Mouse (Mus musculus) natural killer cell, adult 2 months (primary cell): ENCODE results near the gene Satb1.

Experiments
- DNase-seq, 2 experiments: peaks; one replicate each; pipeline ENCODE4 v3.0.0; 2022; ENCODE audit warnings: low spot score in 2 of 2

Gene Satb1

GRCm38 (mm10) chr17:51832900-51833577 is at the start of gene Satb1:
Gene Satb1 (minus strand): TSS chr17:51833290.
- peak; percentile 71 to 89 for DNase-seq

DNA sequence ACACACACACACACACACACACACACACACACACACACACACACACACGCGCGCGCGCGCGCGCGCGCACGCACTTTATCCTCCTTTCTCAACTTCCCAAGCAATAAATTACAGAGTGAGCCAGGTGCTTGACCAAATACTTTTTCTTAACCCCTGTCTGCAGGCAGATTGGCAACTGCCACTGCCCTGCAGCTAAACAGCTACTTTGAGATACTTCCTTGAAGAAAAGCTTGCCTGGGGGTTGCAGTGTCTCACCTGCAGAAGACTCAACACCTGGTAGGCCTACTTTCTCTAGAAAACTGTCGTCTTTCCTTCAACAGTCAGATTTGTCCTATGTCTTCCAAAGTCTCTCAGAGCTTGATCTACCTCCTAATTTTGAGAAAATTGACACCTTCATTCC is 49.5 kb upstream of the Satb1 start:
- DNase-seq = no peak

DNA sequence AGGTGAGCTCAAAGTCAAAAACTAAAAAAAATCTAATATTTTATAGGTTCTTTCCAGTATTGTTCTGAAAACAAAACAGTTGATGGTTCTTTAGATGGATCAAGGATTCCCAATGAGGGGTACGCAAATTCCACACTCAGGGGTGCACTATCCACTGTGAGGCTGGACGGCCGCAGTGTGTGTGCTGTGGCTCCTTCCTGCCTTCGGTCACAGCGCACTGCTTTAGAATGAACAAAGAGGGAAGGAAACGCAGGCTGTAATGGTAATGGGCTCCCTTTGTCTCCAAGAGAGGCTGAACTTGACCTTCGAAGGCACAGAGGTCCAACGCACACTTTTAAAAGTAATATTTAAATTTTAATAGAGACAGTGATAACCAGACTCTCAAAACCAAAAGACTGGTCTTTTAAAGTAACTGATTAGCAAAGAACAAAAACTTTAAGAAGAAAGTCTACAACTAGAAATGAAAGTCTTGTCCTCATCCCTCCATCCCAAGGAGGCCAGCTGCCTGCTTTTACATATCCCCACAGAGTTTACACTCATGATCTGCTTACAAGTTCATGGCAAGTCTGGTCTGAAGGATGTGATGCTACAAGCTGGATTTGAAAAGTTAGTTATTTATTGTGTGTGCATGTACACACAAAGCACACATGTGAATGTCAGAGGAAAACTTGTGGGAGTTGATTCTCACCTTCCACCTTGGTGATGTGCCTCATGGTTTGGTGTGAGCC is 48.0 kb upstream of the Satb1 start:
- DNase-seq = no peak

- no peak for DNase-seq
Measured at GRCm38 (mm10) chr17:51880221-51880620, 47.1 kb upstream of the Satb1 start.

DNA sequence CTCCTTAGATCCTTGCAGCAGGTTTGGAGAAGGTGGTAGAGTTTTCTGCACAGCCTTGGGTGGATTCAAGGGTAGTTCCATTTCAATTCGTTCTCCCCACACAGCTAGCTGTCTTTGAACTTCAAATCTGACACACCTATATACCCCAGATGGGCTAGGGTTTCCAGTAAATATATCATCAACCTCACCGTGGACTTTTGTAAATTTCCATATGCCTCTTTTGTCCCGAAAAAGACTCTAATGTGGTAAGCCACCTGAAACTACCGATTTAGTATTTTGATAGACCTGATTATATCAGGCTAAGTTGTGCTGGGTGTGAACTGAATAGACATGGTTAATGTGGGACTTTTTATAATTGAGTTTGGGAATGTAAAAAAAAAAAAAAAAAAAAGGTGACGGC is 46.6 kb upstream of the Satb1 start:
- no peak for DNase-seq

GRCm38 (mm10) chr17:51879171-51879570 is 46.1 kb upstream of the Satb1 start:
- DNase-seq = peak; percentile 35 to 44

- peak; percentile 72 to 78 for DNase-seq
Measured at GRCm38 (mm10) chr17:51876471-51876870, 43.4 kb upstream of the Satb1 start.

DNA sequence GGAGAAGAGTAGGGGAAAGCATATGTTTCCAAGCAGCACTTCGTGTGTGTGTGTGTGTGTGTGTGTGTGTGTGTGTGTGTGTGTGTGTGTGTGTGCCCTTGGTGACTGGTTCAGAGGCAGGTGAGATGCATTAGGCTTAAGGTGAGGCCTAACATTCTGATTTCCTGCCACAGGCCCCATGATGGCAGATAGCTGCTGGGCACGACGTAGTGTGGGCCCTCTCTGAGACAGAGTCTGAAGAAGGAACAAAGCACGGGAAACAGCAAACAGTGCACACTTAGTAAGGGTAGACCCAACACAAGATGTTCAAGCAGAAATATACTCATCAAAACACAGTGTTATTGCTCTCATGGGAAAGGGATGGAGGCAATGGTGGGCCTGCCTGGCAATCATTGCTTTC is 24.5 kb upstream of the Satb1 start:
- DNase-seq = no peak

- no peak for DNase-seq
Measured at GRCm38 (mm10) chr17:51856332-51856731, 23.2 kb upstream of the Satb1 start.

GRCm38 (mm10) chr17:51855261-51855660 is 22.2 kb upstream of the Satb1 start:
- no peak for DNase-seq

- no peak for DNase-seq
Measured at GRCm38 (mm10) chr17:51853952-51854351, 20.9 kb upstream of the Satb1 start.

GRCm38 (mm10) chr17:51840596-51840995 is 7.5 kb upstream of the Satb1 start:
- DNase-seq = no peak

GRCm38 (mm10) chr17:51839484-51839883 is 6.4 kb upstream of the Satb1 start:
- DNase-seq = no peak

DNA sequence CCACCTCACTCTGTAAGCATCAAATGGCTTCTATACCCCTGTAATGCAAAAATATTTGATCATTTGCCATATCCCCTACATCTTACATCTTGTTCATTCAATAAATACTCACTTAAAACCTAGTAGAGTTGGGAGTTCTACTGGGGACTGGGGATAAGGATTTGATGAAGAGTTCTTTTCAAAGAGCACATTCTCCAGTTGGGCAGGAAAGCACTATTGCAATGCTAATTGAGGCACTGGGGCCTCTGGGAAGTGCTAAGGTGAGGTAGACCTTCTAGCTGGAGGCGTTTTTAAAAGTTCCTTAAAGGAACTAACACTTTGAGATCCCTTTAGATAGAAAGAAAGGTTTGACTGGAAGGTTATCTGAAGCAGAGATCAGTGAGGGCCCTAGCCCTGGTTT is 3.8 kb upstream of the Satb1 start:
- DNase-seq = no peak

GRCm38 (mm10) chr17:51836243-51836642 is 3.2 kb upstream of the Satb1 start:
- no peak for DNase-seq

- peak; percentile 23 to 50 for DNase-seq
Measured at GRCm38 (mm10) chr17:51833578-51834361, 680 bp upstream of the Satb1 start.

GRCm38 (mm10) chr17:51832421-51832875 is 642 bp downstream of the Satb1 start:
- peak; percentile 57 to 69 for DNase-seq

DNA sequence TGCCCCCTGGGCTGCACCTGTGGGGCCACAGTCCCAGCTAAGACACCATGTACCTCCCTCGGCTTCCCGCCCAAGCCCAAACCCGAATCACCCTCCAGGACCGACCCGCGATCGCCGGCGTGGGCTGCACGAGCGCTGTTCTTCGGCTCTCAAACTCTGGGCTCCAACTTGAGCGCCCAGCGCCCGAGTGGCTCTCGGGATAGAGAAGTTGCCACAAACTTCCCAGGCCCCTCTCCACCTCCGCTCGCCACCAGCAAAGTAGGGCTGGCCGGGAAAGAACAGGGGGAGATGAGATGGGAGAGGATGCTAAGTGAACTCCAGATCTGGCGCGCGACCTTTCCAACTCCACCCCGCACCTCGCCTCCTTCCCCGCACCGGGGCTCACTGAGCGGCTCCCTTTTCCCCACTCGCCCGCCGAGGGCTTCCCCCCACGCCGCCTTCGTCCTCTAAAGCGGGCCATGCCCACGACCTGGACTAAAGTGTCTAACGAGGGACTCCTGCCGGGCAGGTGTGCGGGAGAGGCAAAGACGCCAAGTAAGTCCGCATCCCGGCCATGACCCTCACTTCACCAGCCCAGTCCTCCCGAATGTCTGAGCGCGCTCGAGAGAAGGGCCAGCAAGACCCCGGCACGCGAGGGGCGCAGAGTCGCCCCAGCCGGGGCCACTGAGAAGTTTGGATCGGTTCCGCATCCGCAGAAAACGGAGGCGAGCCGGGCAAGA is 1.2 kb downstream of the Satb1 start:
- peak in 1 of 2 experiments; percentile 35 for DNase-seq

GRCm38 (mm10) chr17:51831121-51831701 is 1.9 kb downstream of the Satb1 start:
- DNase-seq = no peak

DNA sequence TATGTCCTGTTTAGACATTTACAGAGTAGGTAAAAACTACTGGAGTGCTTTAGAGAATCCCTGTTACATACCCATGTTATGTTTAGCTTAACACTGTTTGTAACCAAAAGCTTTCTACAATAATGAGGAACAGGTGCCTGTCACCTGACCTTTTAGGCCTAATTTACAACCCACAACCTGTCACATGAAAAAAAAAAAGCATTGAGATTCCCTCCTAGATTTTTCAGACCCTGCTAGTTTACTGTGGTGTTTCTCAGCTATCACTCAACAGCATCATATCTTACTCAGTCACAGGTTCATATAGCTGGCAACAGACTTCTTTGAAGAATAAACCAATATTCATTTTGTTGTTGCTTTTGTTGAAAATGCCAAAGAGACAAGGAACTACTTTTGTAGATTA is 3.7 kb downstream of the Satb1 start:
- DNase-seq = no peak

GRCm38 (mm10) chr17:51827922-51828410 is 5.1 kb downstream of the Satb1 start:
- no peak for DNase-seq
